Mouse (Mus musculus): ENCODE measurements around the gene Slc9a8.

- no peak for TF ChIP-seq CTCF (IDR thresholded peaks at IDR 0.05; ENCODE audit: low read depth, low read length)
- TF ChIP-seq POLR2A (IDR thresholded peaks at IDR 0.05; ENCODE audit: extremely low read depth, insufficient read depth, low read length) = no peak
Observed at GRCm38 (mm10) chr2:167405101-167405880, 16.2 kb upstream of the Slc9a8 start.

All from liver, adult 2 months (tissue).